Mouse (Mus musculus) forebrain, embryonic 15.5 days (tissue): Measurements from ENCODE around the gene Washc2. TPM values are rescaled to one million over a fixed set of nuclear protein-coding genes. Genes with fewer than 3 reads are reported as not detected.
"Not testable (repeated sequence)": the region's sequence is repeated elsewhere in the genome, so short reads cannot be mapped to it uniquely, and the experiment has no call there.

Experiments used
- ATAC-seq: fragments of 200-750 bp; cut with Nextera tagmentation; replicated peaks from 2 replicates; pipeline ENCODE4 v1.8.0; 2017; ENCODE audit warnings: mild to moderate bottlenecking, moderate TSS enrichment, moderate library complexity
- H3K27ac ChIP-seq: fragments of 300-500 bp; sonication (generic); replicated peaks from 2 replicates; pipeline ENCODE4 v1.5.1; 2015; ENCODE audit warnings: mild to moderate bottlenecking, inconsistent platforms
- H3K27me3 ChIP-seq: fragments of 300-500 bp; sonication (generic); 2 replicates; pipeline ENCODE4 v1.6.1; 2015; ENCODE audit warnings: inconsistent platforms
- H3K36me3 ChIP-seq: fragments of 300-500 bp; sonication (generic); 2 replicates; pipeline ENCODE4 v1.6.1; 2015; ENCODE audit warnings: mild to moderate bottlenecking, inconsistent platforms
- H3K4me1 ChIP-seq: fragments of 300-500 bp; sonication (generic); 2 replicates; pipeline ENCODE4 v1.6.1; 2015; ENCODE audit warnings: inconsistent platforms
- H3K4me2 ChIP-seq: fragments of 300-500 bp; sonication (generic); replicated peaks from 2 replicates; pipeline ENCODE4 v1.6.1; 2015; ENCODE audit warnings: mild to moderate bottlenecking, inconsistent platforms
- H3K4me3 ChIP-seq: fragments of 300-500 bp; sonication (generic); 2 replicates; pipeline ENCODE4 v1.5.1; 2015; ENCODE audit warnings: mild to moderate bottlenecking, inconsistent platforms
- H3K9ac ChIP-seq: fragments of 300-500 bp; sonication (generic); replicated peaks from 2 replicates; pipeline ENCODE4 v1.6.1; 2015; ENCODE audit warnings: mild to moderate bottlenecking, inconsistent platforms
- H3K9me3 ChIP-seq: fragments of 300-500 bp; sonication (generic); 2 replicates; pipeline ENCODE4 v1.6.1; 2016; ENCODE audit warnings: inconsistent platforms
- WGBS: fragments of 180-500 bp; shearing (Covaris S2); methylation state at CpG from one replicate; pipeline ENCODE4 v1.1.7; 2015; ENCODE audit warnings: mixed read lengths; 5-methylcytosine and 5-hydroxymethylcytosine counted together
- polyA plus RNA-seq: library from polyadenylated mRNA; unstranded; fragments of >200 nt; fragmentation: Nextera tagmentation; extraction: Ambion mirVana; gene quantifications from 2 replicates; pipeline ENCODE4 v1.2.1, GENCODE M21; 2015

Gene Washc2
- polyA plus RNA-seq, 1 experiment from 2014 or later, result 58.1 TPM

- no peak overlapping the region for H3K9ac ChIP-seq
- no peak overlapping the region for H3K27ac ChIP-seq
- H3K4me3 ChIP-seq, result no peak overlapping the region
- no peaks in the 10 kb centered on the region for H3K36me3 ChIP-seq
- H3K9me3 ChIP-seq, result no peaks in the 10 kb centered on the region
- no peak; the same call in 1 of the 2 replicates for ATAC-seq
- H3K4me2 ChIP-seq, result no peak overlapping the region
- WGBS, result 29% methylated on average over 3 of the region's 3 CpGs
- peaks cover 3% of the 10 kb centered on the region; the same call in 1 of the 2 replicates for H3K27me3 ChIP-seq
- peaks cover 6% of the 10 kb centered on the region; the same call in 1 of the 2 replicates for H3K4me1 ChIP-seq
Measured at GRCm38 (mm10) chr6:116198173-116198572, 9.7 kb upstream of the Washc2 start.

GRCm38 (mm10) chr6:116199682-116200081, 8.2 kb upstream of the Washc2 start:
- H3K4me1 ChIP-seq, result no peaks in the 10 kb centered on the region
- ATAC-seq, result no peak
- WGBS, result 77% methylated on average over 2 of the region's 2 CpGs
- H3K36me3 ChIP-seq, result no peaks in the 10 kb centered on the region
- no peak overlapping the region for H3K4me2 ChIP-seq
- H3K9ac ChIP-seq, result no peak overlapping the region
- H3K27me3 ChIP-seq, result peaks cover 3% of the 10 kb centered on the region; the same call in 1 of the 2 replicates
- H3K4me3 ChIP-seq, result no peak overlapping the region
- no peak overlapping the region for H3K27ac ChIP-seq
- H3K9me3 ChIP-seq, result no peaks in the 10 kb centered on the region

GRCm38 (mm10) chr6:116227767-116228166, 19.9 kb downstream of the Washc2 start:
- no peak for ATAC-seq
- H3K36me3 ChIP-seq, result peaks cover 72% of the 10 kb centered on the region
- H3K9me3 ChIP-seq, result no peaks in the 10 kb centered on the region
- H3K27me3 ChIP-seq, result no peaks in the 10 kb centered on the region
- WGBS, result 77% methylated on average over 11 of the region's 11 CpGs
- H3K9ac ChIP-seq, result no peak overlapping the region
- H3K4me1 ChIP-seq, result no peaks in the 10 kb centered on the region
- no peak overlapping the region for H3K4me2 ChIP-seq
- no peak overlapping the region for H3K4me3 ChIP-seq
- H3K27ac ChIP-seq, result no peak overlapping the region

- no peak overlapping the region for H3K4me2 ChIP-seq
- no peaks in the 10 kb centered on the region for H3K9me3 ChIP-seq
- H3K27ac ChIP-seq, result no peak overlapping the region
- ATAC-seq, result peak; percentile 60
- no peaks in the 10 kb centered on the region for H3K4me1 ChIP-seq
- no peaks in the 10 kb centered on the region for H3K27me3 ChIP-seq
- WGBS, result 66% methylated on average over 12 of the region's 12 CpGs
- peaks cover 73% of the 10 kb centered on the region for H3K36me3 ChIP-seq
- H3K4me3 ChIP-seq, result no peak overlapping the region
- H3K9ac ChIP-seq, result no peak overlapping the region
Measured at GRCm38 (mm10) chr6:116228785-116229525, 21.1 kb downstream of the Washc2 start.

- H3K27me3 ChIP-seq, H3K27ac ChIP-seq, H3K4me3 ChIP-seq, H3K9ac ChIP-seq, H3K9me3 ChIP-seq, H3K4me2 ChIP-seq, ATAC-seq, H3K4me1 ChIP-seq: not testable (repeated sequence)
- WGBS, result 98% methylated on average over 2 of the region's 2 CpGs
- peaks cover 68% of the 10 kb centered on the region for H3K36me3 ChIP-seq
Measured at GRCm38 (mm10) chr6:116234821-116235220, 27.0 kb downstream of the Washc2 start.

- no peak for ATAC-seq
- no peak overlapping the region for H3K27ac ChIP-seq
- H3K4me1 ChIP-seq, result no peaks in the 10 kb centered on the region
- no peak overlapping the region for H3K9ac ChIP-seq
- no peak overlapping the region for H3K4me2 ChIP-seq
- no peaks in the 10 kb centered on the region for H3K27me3 ChIP-seq
- no peaks in the 10 kb centered on the region for H3K9me3 ChIP-seq
- H3K36me3 ChIP-seq, result peaks cover 70% of the 10 kb centered on the region
- no peak overlapping the region for H3K4me3 ChIP-seq
- 92% methylated on average over 5 of the region's 5 CpGs for WGBS
Measured at GRCm38 (mm10) chr6:116235336-116235735, 27.5 kb downstream of the Washc2 start.

GRCm38 (mm10) chr6:116238083-116238482, 30.2 kb downstream of the Washc2 start:
- no peak overlapping the region for H3K4me2 ChIP-seq
- no peaks in the 10 kb centered on the region for H3K27me3 ChIP-seq
- H3K9ac ChIP-seq, result no peak overlapping the region
- 91% methylated on average over 5 of the region's 5 CpGs for WGBS
- no peak overlapping the region for H3K27ac ChIP-seq
- H3K4me3 ChIP-seq, result no peak overlapping the region
- H3K9me3 ChIP-seq, result no peaks in the 10 kb centered on the region
- peaks cover 63% of the 10 kb centered on the region for H3K36me3 ChIP-seq
- no peak for ATAC-seq
- no peaks in the 10 kb centered on the region for H3K4me1 ChIP-seq

GRCm38 (mm10) chr6:116240371-116240770, 32.5 kb downstream of the Washc2 start:
- no peak overlapping the region for H3K9ac ChIP-seq
- H3K4me3 ChIP-seq, result no peak overlapping the region
- no peaks in the 10 kb centered on the region for H3K4me1 ChIP-seq
- H3K4me2 ChIP-seq, result no peak overlapping the region
- no peak overlapping the region for H3K27ac ChIP-seq
- H3K36me3 ChIP-seq, result peaks cover 58% of the 10 kb centered on the region
- WGBS, result 75% methylated on average over 2 of the region's 2 CpGs
- H3K27me3 ChIP-seq, result no peaks in the 10 kb centered on the region
- no peak for ATAC-seq
- no peaks in the 10 kb centered on the region for H3K9me3 ChIP-seq

- H3K27me3 ChIP-seq, result no peaks in the 10 kb centered on the region
- no peak overlapping the region for H3K9ac ChIP-seq
- 78% methylated on average over 4 of the region's 4 CpGs for WGBS
- no peak overlapping the region for H3K4me2 ChIP-seq
- no peak overlapping the region for H3K4me3 ChIP-seq
- no peaks in the 10 kb centered on the region for H3K9me3 ChIP-seq
- H3K27ac ChIP-seq, result no peak overlapping the region
- no peaks in the 10 kb centered on the region for H3K4me1 ChIP-seq
- no peak; the same call in 1 of the 2 replicates for ATAC-seq
- peaks cover 44% of the 10 kb centered on the region for H3K36me3 ChIP-seq
Measured at GRCm38 (mm10) chr6:116259649-116260048, 51.8 kb downstream of the Washc2 start.

GRCm38 (mm10) chr6:116260481-116260880, 52.6 kb downstream of the Washc2 start:
- Histone ChIP-seq H3K9ac (no peak overlapping the region), H3K4me3 (no peak overlapping the region), H3K27me3 (no peaks in the 10 kb centered on the region), H3K4me2 (no peak overlapping the region), H3K4me1 (peaks cover 7% of the 10 kb centered on the region), H3K27ac (no peak overlapping the region), H3K9me3 (no peaks in the 10 kb centered on the region), H3K36me3 (peaks cover 36% of the 10 kb centered on the region)
- WGBS, result 96% methylated on average over 5 of the region's 5 CpGs
- no peak for ATAC-seq

GRCm38 (mm10) chr6:116262824-116263223, 55.0 kb downstream of the Washc2 start:
- H3K9me3 ChIP-seq, result no peaks in the 10 kb centered on the region
- no peak for ATAC-seq
- H3K4me3 ChIP-seq, result no peak overlapping the region
- no peak overlapping the region for H3K27ac ChIP-seq
- H3K4me2 ChIP-seq, result no peak overlapping the region
- peaks cover 16% of the 10 kb centered on the region for H3K36me3 ChIP-seq
- peaks cover 21% of the 10 kb centered on the region for H3K4me1 ChIP-seq
- WGBS, result 86% methylated on average over 1 of the region's 1 CpGs
- H3K9ac ChIP-seq, result no peak overlapping the region
- no peaks in the 10 kb centered on the region for H3K27me3 ChIP-seq

GRCm38 (mm10) chr6:116264018-116264651, 56.3 kb downstream of the Washc2 start, which contains the start of gene Zfand4:
TSS of gene Zfand4 (plus strand) at chr6:116264222.
- WGBS, result under 1% methylated on average over 66 of the region's 67 CpGs

More at GRCm38 (mm10) chr6:116264018-116264651, 56.3 kb downstream of the Washc2 start, which contains the start of gene Zfand4:
- Histone ChIP-seq H3K27ac (0 out of 2 replicates have a peak within 1 kb of the TSS, but pooled peaks have one; percentile 31), H3K9me3 (no peaks in the 10 kb centered on the region), H3K36me3 (peaks cover 8% of the 10 kb centered on the region; the same call in 1 of the 2 replicates), H3K4me3 (peak within 1 kb of the TSS; percentile 54), H3K4me2 (peak within 1 kb of the TSS; percentile 54), H3K4me1 (peaks cover 21% of the 10 kb centered on the region), H3K27me3 (no peaks in the 10 kb centered on the region), H3K9ac (peak within 1 kb of the TSS; percentile 56)
- peak; percentile 96 for ATAC-seq
